Mouse (Mus musculus) liver, embryonic 13.5 days (tissue): ENCODE results near the gene Dspp. TPM values are rescaled to one million over a fixed set of nuclear protein-coding genes. Genes with fewer than 3 reads are reported as not detected.

Experiments used
- ATAC-seq: fragments of 200-750 bp; cut with Nextera tagmentation; 2 replicates; pipeline ENCODE4 v1.8.0; 2017; ENCODE audit warnings: low read depth, mild to moderate bottlenecking, moderate number of reproducible peaks, moderate library complexity
- DNase-seq: peaks from one replicate; pipeline ENCODE4 v3.0.0; 2022
- H3K27ac ChIP-seq: fragments of 300-500 bp; sonication (generic); 2 replicates; pipeline ENCODE4 v1.5.1; 2015; ENCODE audit warnings: moderate library complexity, mild to moderate bottlenecking, inconsistent platforms
- H3K27me3 ChIP-seq: fragments of 300-500 bp; sonication (generic); 2 replicates; pipeline ENCODE4 v1.6.1; 2015; ENCODE audit warnings: mild to moderate bottlenecking, inconsistent platforms
- H3K36me3 ChIP-seq: fragments of 300-500 bp; sonication (generic); 2 replicates; pipeline ENCODE4 v1.6.1; 2015; ENCODE audit warnings: mild to moderate bottlenecking, inconsistent platforms
- H3K4me1 ChIP-seq: fragments of 300-500 bp; sonication (generic); replicated peaks from 2 replicates; pipeline ENCODE4 v1.6.1; 2015; ENCODE audit warnings: inconsistent platforms
- H3K4me2 ChIP-seq: fragments of 300-500 bp; sonication (generic); 2 replicates; pipeline ENCODE4 v1.6.1; 2015; ENCODE audit warnings: inconsistent platforms, mild to moderate bottlenecking, moderate library complexity
- H3K4me3 ChIP-seq: fragments of 300-500 bp; sonication (generic); replicated peaks from 2 replicates; pipeline ENCODE4 v1.5.1; 2015; ENCODE audit warnings: mild to moderate bottlenecking, inconsistent platforms
- H3K9ac ChIP-seq: fragments of 300-500 bp; sonication (generic); 2 replicates; pipeline ENCODE4 v1.6.1; 2015; ENCODE audit warnings: mild to moderate bottlenecking, inconsistent platforms
- H3K9me3 ChIP-seq: fragments of 300-500 bp; sonication (generic); replicated peaks from 2 replicates; pipeline ENCODE4 v1.6.1; 2016; ENCODE audit warnings: inconsistent platforms
- WGBS: fragments of 180-500 bp; shearing (Covaris S2); methylation state at CpG from one replicate; pipeline ENCODE4 v1.1.7; 2015; ENCODE audit not compliant: insufficient replicate concordance; 5-methylcytosine and 5-hydroxymethylcytosine counted together
- polyA plus RNA-seq: library from polyadenylated mRNA; unstranded; fragments of >200 nt; fragmentation: Nextera tagmentation; extraction: Ambion mirVana; gene quantifications from 2 replicates; pipeline ENCODE4 v1.2.1, GENCODE M21; 2015

The Dspp gene
- polyA plus RNA-seq, 1 experiment from 2014 or later = not detected

- H3K9me3 ChIP-seq = no peaks in the 10 kb centered on the region
- no peak overlapping the region for H3K4me2 ChIP-seq
- H3K4me1 ChIP-seq = no peaks in the 10 kb centered on the region
- no peak for ATAC-seq
- H3K4me3 ChIP-seq = no peak overlapping the region
- H3K27ac ChIP-seq = no peak overlapping the region
- no peak for DNase-seq
- H3K27me3 ChIP-seq = no peaks in the 10 kb centered on the region
- H3K9ac ChIP-seq = no peak overlapping the region
- WGBS = 78% methylated on average over 12 of the region's 12 CpGs
- H3K36me3 ChIP-seq = no peaks in the 10 kb centered on the region
These were observed 30.8 kb downstream of the Dspp start for GRCm38 (mm10) chr5:104201153-104201950.

- DNase-seq (no peak), ATAC-seq (no peak)
- WGBS = 48% methylated on average over 5 of the region's 5 CpGs
- Histone ChIP-seq H3K27ac (no peak within 1 kb of the TSS), H3K9me3 (no peaks in the 10 kb centered on the region), H3K4me2 (no peak within 1 kb of the TSS), H3K36me3 (no peaks in the 10 kb centered on the region), H3K4me3 (no peak within 1 kb of the TSS), H3K4me1 (no peaks in the 10 kb centered on the region), H3K27me3 (no peaks in the 10 kb centered on the region), H3K9ac (no peak within 1 kb of the TSS)
These were observed 31.8 kb downstream of the Dspp start, which contains the start of gene Dmp1 for GRCm38 (mm10) chr5:104202351-104202750. TSS of gene Dmp1 (plus strand) at chr5:104202613.

GRCm38 (mm10) chr5:104212531-104212930 lies 42.0 kb downstream of the Dspp start:
- Histone ChIP-seq H3K9ac (no peak overlapping the region), H3K4me1 (no peaks in the 10 kb centered on the region), H3K4me2 (no peak overlapping the region), H3K9me3 (no peaks in the 10 kb centered on the region), H3K27me3 (no peaks in the 10 kb centered on the region), H3K4me3 (no peak overlapping the region), H3K36me3 (no peaks in the 10 kb centered on the region), H3K27ac (no peak overlapping the region)
- DNase-seq = no peak
- no peak for ATAC-seq
- WGBS = 66% methylated on average over 11 of the region's 11 CpGs

GRCm38 (mm10) chr5:104218926-104219325 lies 48.4 kb downstream of the Dspp start:
- 29% methylated on average over 5 of the region's 5 CpGs for WGBS
- Histone ChIP-seq H3K4me3 (no peak overlapping the region), H3K4me1 (no peaks in the 10 kb centered on the region), H3K4me2 (no peak overlapping the region), H3K36me3 (no peaks in the 10 kb centered on the region), H3K27ac (no peak overlapping the region), H3K27me3 (no peaks in the 10 kb centered on the region), H3K9ac (no peak overlapping the region), H3K9me3 (no peaks in the 10 kb centered on the region; the same call in 1 of the 2 replicates)
- ATAC-seq = no peak
- no peak for DNase-seq

- no peaks in the 10 kb centered on the region for H3K36me3 ChIP-seq
- no peak for DNase-seq
- WGBS = 42% methylated on average over 3 of the region's 3 CpGs
- H3K4me3 ChIP-seq = no peak overlapping the region
- H3K4me1 ChIP-seq = no peaks in the 10 kb centered on the region
- no peak overlapping the region for H3K9ac ChIP-seq
- no peak overlapping the region for H3K4me2 ChIP-seq
- ATAC-seq = no peak
- no peaks in the 10 kb centered on the region; the same call in 1 of the 2 replicates for H3K9me3 ChIP-seq
- no peak overlapping the region for H3K27ac ChIP-seq
- no peaks in the 10 kb centered on the region for H3K27me3 ChIP-seq
These were observed 53.8 kb downstream of the Dspp start for GRCm38 (mm10) chr5:104224299-104224698.

GRCm38 (mm10) chr5:104224750-104225149 lies 54.2 kb downstream of the Dspp start:
- ATAC-seq = no peak
- H3K9me3 ChIP-seq = no peaks in the 10 kb centered on the region; the same call in 1 of the 2 replicates

GRCm38 (mm10) chr5:104228497-104228896 lies 58.0 kb downstream of the Dspp start:
- Histone ChIP-seq H3K27me3 (no peaks in the 10 kb centered on the region), H3K9ac (no peak overlapping the region), H3K36me3 (no peaks in the 10 kb centered on the region), H3K9me3 (no peaks in the 10 kb centered on the region), H3K4me3 (no peak overlapping the region), H3K4me2 (no peak overlapping the region), H3K4me1 (no peaks in the 10 kb centered on the region), H3K27ac (no peak overlapping the region)
- ATAC-seq (no peak), DNase-seq (no peak)
- 45% methylated on average over 1 of the region's 1 CpGs for WGBS

More at GRCm38 (mm10) chr5:104224750-104225149, 54.2 kb downstream of the Dspp start:
- no peaks in the 10 kb centered on the region for H3K4me1 ChIP-seq
- no peak overlapping the region for H3K4me3 ChIP-seq
- no peaks in the 10 kb centered on the region for H3K36me3 ChIP-seq
- H3K27ac ChIP-seq = no peak overlapping the region
- no peak for DNase-seq
- no peaks in the 10 kb centered on the region for H3K27me3 ChIP-seq
- no peak overlapping the region for H3K4me2 ChIP-seq
- no peak overlapping the region for H3K9ac ChIP-seq

Other genes with a start within 250 kb of the Dspp start
- 1.3 and 1.9 TPM in 2 replicates for gene Hsd17b13, start 193.3 kb upstream of the Dspp start, polyA plus RNA-seq
- gene Hsd17b11, start 148.8 kb upstream of the Dspp start, polyA plus RNA-seq = 2.1 and 2.6 TPM in 2 replicates
- 84.0 and 89.0 TPM in 2 replicates for gene Nudt9, start 124.4 kb upstream of the Dspp start, polyA plus RNA-seq
- not detected in 2 replicates for gene Gm17660, start 93.1 kb upstream of the Dspp start, polyA plus RNA-seq
- gene Sparcl1, start 57.0 kb upstream of the Dspp start, polyA plus RNA-seq = 2.0 TPM in 2 replicates
- gene Dmp1, start 31.9 kb downstream of the Dspp start, polyA plus RNA-seq = not detected in 2 replicates
- gene Ibsp, start 128.5 kb downstream of the Dspp start, polyA plus RNA-seq = not detected in 2 replicates
- not detected in 2 replicates for gene Mepe, start 154.6 kb downstream of the Dspp start, polyA plus RNA-seq